Comparison of ENCODE assay signal across 8 mouse cellular contexts in genomic region chr6:148830748-148831727, GRCm38 (mm10). TPM values are rescaled to one million over a fixed set of nuclear protein-coding genes. Genes with fewer than 3 reads are reported as not detected.
DNase-seq lines count a peak whose midpoint lies in the region; ATAC-seq and TF ChIP-seq lines count a peak whose summit lies in the region.

TSS of gene Ipo8 (minus strand) at chr6:148831467.

- peak within 1 kb of the TSS; percentile 93 for H3K4me3 ChIP-seq in heart, embryonic 12.5 days
- peak within 1 kb of the TSS; percentile 79 for H3K4me3 ChIP-seq in kidney, postnatal 0 days (replicated peaks; ENCODE audit: low read depth, low read length)
- peak within 1 kb of the TSS; percentile 86 for H3K4me3 ChIP-seq in liver, embryonic 11.5 days (ENCODE audit: low read depth, low read length)
- peak within 1 kb of the TSS; percentile 60 for H3K4me3 ChIP-seq in stomach, embryonic 14.5 days (ENCODE audit: low read depth, low read length)

- WGBS in heart, embryonic 12.5 days: under 1% methylated on average over 47 of the region's 47 CpGs
- under 1% methylated on average over 46 of the region's 47 CpGs for WGBS in kidney, postnatal 0 days
- WGBS in liver, embryonic 11.5 days: under 1% methylated on average over 47 of the region's 47 CpGs
- under 1% methylated on average over 47 of the region's 47 CpGs for WGBS in stomach, embryonic 14.5 days

- H3K4me1 ChIP-seq in heart, embryonic 12.5 days (replicated peaks): peaks cover 5% of the 10 kb centered on the region; the same call in 1 of the 2 replicates
- H3K4me1 ChIP-seq in kidney, postnatal 0 days (replicated peaks; ENCODE audit: insufficient read depth, low read length): peaks cover 7% of the 10 kb centered on the region
- peaks cover 4% of the 10 kb centered on the region; the same call in 1 of the 2 replicates for H3K4me1 ChIP-seq in liver, embryonic 11.5 days (replicated peaks; ENCODE audit: control insufficient read depth, insufficient read depth, low read length)
- peaks cover 5% of the 10 kb centered on the region for H3K4me1 ChIP-seq in stomach, embryonic 14.5 days (ENCODE audit: control insufficient read depth, insufficient read depth, low read length)

- peak; percentile 91 for ATAC-seq in erythroid progenitor cell, adult 5-6 weeks (replicated peaks; ENCODE audit: low FRiP score, poor library complexity, severe bottlenecking)
- ATAC-seq in heart, embryonic 12.5 days (ENCODE audit: insufficient number of reproducible peaks, low FRiP score): peak; percentile 97
- ATAC-seq in kidney, postnatal 0 days (replicated peaks; ENCODE audit: low FRiP score, low read depth): peak; percentile 98
- ATAC-seq in liver, embryonic 11.5 days (replicated peaks; ENCODE audit: low FRiP score): peak; percentile 96
- peak; percentile 99 for ATAC-seq in stomach, embryonic 14.5 days (ENCODE audit: insufficient number of reproducible peaks, insufficient read depth, low FRiP score, low read depth)

- no peaks in the 10 kb centered on the region for H3K27me3 ChIP-seq in heart, embryonic 12.5 days (replicated peaks)
- H3K27me3 ChIP-seq in kidney, postnatal 0 days (ENCODE audit: insufficient read depth, low read length): no peaks in the 10 kb centered on the region
- H3K27me3 ChIP-seq in liver, embryonic 11.5 days (replicated peaks; ENCODE audit: control insufficient read depth, insufficient read depth, low read length): no peaks in the 10 kb centered on the region
- no peaks in the 10 kb centered on the region for H3K27me3 ChIP-seq in stomach, embryonic 14.5 days (ENCODE audit: control insufficient read depth, insufficient read depth, low read length)

- H3K9me3 ChIP-seq in heart, embryonic 12.5 days (replicated peaks): no peaks in the 10 kb centered on the region
- H3K9me3 ChIP-seq in kidney, postnatal 0 days (replicated peaks; ENCODE audit: low read length): no peaks in the 10 kb centered on the region
- H3K9me3 ChIP-seq in liver, embryonic 11.5 days (ENCODE audit: control insufficient read depth, low read length): no peaks in the 10 kb centered on the region
- H3K9me3 ChIP-seq in stomach, embryonic 14.5 days (ENCODE audit: control insufficient read depth, low read depth, low read length): no peaks in the 10 kb centered on the region

- H3K36me3 ChIP-seq in heart, embryonic 12.5 days: no peaks in the 10 kb centered on the region
- no peaks in the 10 kb centered on the region for H3K36me3 ChIP-seq in kidney, postnatal 0 days (ENCODE audit: insufficient read depth, low read length)
- H3K36me3 ChIP-seq in liver, embryonic 11.5 days (ENCODE audit: control insufficient read depth, insufficient read depth, low read length): no peaks in the 10 kb centered on the region
- H3K36me3 ChIP-seq in stomach, embryonic 14.5 days (ENCODE audit: control insufficient read depth, insufficient read depth, low read length): no peaks in the 10 kb centered on the region

- DNase-seq in CD4-positive helper T cell, adult 2 months (ENCODE audit: low read depth, low spot score): peak; percentile 92
- peak; percentile 93 for DNase-seq in brain, embryonic 18.5 days (ENCODE audit: low read depth, low spot score)
- DNase-seq in kidney, postnatal 0 days (ENCODE audit: low spot score): peak; percentile 98
- DNase-seq in liver, embryonic 11.5 days (ENCODE audit: low spot score): peak; percentile 87
- peak; percentile 87 for DNase-seq in naive thymus-derived CD4-positive, alpha-beta T cell, adult 2 months (ENCODE audit: low read depth)

- peak within 1 kb of the TSS; percentile 32 for H3K27ac ChIP-seq in heart, embryonic 12.5 days (ENCODE audit: poor library complexity, severe bottlenecking)
- H3K27ac ChIP-seq in kidney, postnatal 0 days: peak within 1 kb of the TSS; percentile 73
- H3K27ac ChIP-seq in liver, embryonic 11.5 days (ENCODE audit: low read depth, low read length): peak within 1 kb of the TSS; percentile 40; the same call in 1 of the 2 replicates
- peak within 1 kb of the TSS; percentile 52; the same call in 1 of the 2 replicates for H3K27ac ChIP-seq in stomach, embryonic 14.5 days (ENCODE audit: low read length)

- H3K9ac ChIP-seq in heart, embryonic 12.5 days: peak within 1 kb of the TSS; percentile 84
- peak within 1 kb of the TSS; percentile 75 for H3K9ac ChIP-seq in kidney, postnatal 0 days (ENCODE audit: low read depth, low read length)
- H3K9ac ChIP-seq in liver, embryonic 11.5 days (ENCODE audit: low read depth, low read length): peak within 1 kb of the TSS; percentile 81
- peak within 1 kb of the TSS; percentile 61 for H3K9ac ChIP-seq in stomach, embryonic 14.5 days (replicated peaks; ENCODE audit: low read depth, low read length)

- TF ChIP-seq CTCF in kidney, postnatal 0 days (IDR thresholded peaks at IDR 0.05; ENCODE audit: low read depth): no peak; the same call in 1 of the 2 replicates

- H3K4me2 ChIP-seq in heart, embryonic 12.5 days: peak within 1 kb of the TSS; percentile 97
- H3K4me2 ChIP-seq in kidney, postnatal 0 days (ENCODE audit: low read length): peak within 1 kb of the TSS; percentile 64
- H3K4me2 ChIP-seq in liver, embryonic 11.5 days: peak within 1 kb of the TSS; percentile 91
- H3K4me2 ChIP-seq in stomach, embryonic 14.5 days (replicated peaks; ENCODE audit: low read depth, low read length): peak within 1 kb of the TSS; percentile 85

RNA-seq across cellular contexts. Expression of gene Ipo8, which starts in this region (rescaled TPM):
- 3.8 and 6.5 TPM in 2 replicates for total RNA-seq in erythroid progenitor cell, adult 5-6 weeks (2015; ENCODE audit: low replicate concordance)
- 6.4 and 8.9 TPM in 2 replicates for total RNA-seq in erythroid progenitor cell, adult 5-6 weeks (2017; ENCODE audit: low replicate concordance)
- 21.2 and 22.4 TPM in 2 replicates for polyA plus RNA-seq in heart, embryonic 12.5 days (2016; fragmentation: Nextera tagmentation; extraction: Ambion mirVana)
- polyA plus RNA-seq in kidney, postnatal 0 days (2015; fragmentation: Nextera tagmentation; extraction: Ambion mirVana): 17.3 and 18.0 TPM in 2 replicates
- 21.6 and 22.1 TPM in 2 replicates for polyA plus RNA-seq in liver, embryonic 11.5 days (2014; fragmentation: Nextera tagmentation; extraction: Ambion mirVana)
- polyA plus RNA-seq in stomach, embryonic 14.5 days (2014; fragmentation: Nextera tagmentation; extraction: Ambion mirVana): 24.6 and 27.2 TPM in 2 replicates

Comparison
In these comparisons a context has a peak if more than half of its experiments do, and no peak if none do; other contexts are left out.
1. Peak in every context shown above with its lines: DNase-seq, ATAC-seq, H3K4me3 ChIP-seq and H3K27ac ChIP-seq.